Mouse (Mus musculus) intestine, embryonic 16.5 days (tissue): Measurements from ENCODE around the gene Gm6803. TPM values are rescaled to one million over a fixed set of nuclear protein-coding genes. Genes with fewer than 3 reads are reported as not detected.
"Not testable (repeated sequence)": the region's sequence is repeated elsewhere in the genome, so short reads cannot be mapped to it uniquely, and the experiment has no call there.

Experiments
- ATAC-seq: fragments of 200-750 bp; cut with Nextera tagmentation; 2 replicates; pipeline ENCODE4 v1.8.0; 2017; ENCODE audit warnings: moderate TSS enrichment, moderate library complexity
- H3K27ac ChIP-seq: fragments of 300-500 bp; sonication (generic); 2 replicates; pipeline ENCODE4 v1.5.1; 2014; ENCODE audit warnings: mild to moderate bottlenecking, low read length
- H3K27me3 ChIP-seq: fragments of 300-500 bp; sonication (generic); replicated peaks from 2 replicates; pipeline ENCODE4 v1.6.1; 2014; ENCODE audit warnings: low read length, control low read depth, mixed read lengths; ENCODE audit not compliant: control insufficient read depth, insufficient read depth
- H3K36me3 ChIP-seq: fragments of 300-500 bp; sonication (generic); 2 replicates; pipeline ENCODE4 v1.6.1; 2014; ENCODE audit warnings: low read length, control low read depth; ENCODE audit not compliant: control insufficient read depth, insufficient read depth
- H3K4me1 ChIP-seq: fragments of 300-500 bp; sonication (generic); 2 replicates; pipeline ENCODE4 v1.6.1; 2014; ENCODE audit warnings: low read length, control low read depth, mixed read lengths; ENCODE audit not compliant: control insufficient read depth, insufficient read depth
- H3K4me2 ChIP-seq: fragments of 300-500 bp; sonication (generic); 2 replicates; pipeline ENCODE4 v1.6.1; 2014; ENCODE audit warnings: low read depth, low read length, control low read depth
- H3K4me3 ChIP-seq: fragments of 300-500 bp; sonication (generic); 2 replicates; pipeline ENCODE4 v1.5.1; 2014; ENCODE audit warnings: mild to moderate bottlenecking, low read length
- H3K9ac ChIP-seq: fragments of 300-500 bp; sonication (generic); 2 replicates; pipeline ENCODE4 v1.6.1; 2014; ENCODE audit warnings: low read depth, low read length
- H3K9me3 ChIP-seq: fragments of 300-500 bp; sonication (generic); 2 replicates; pipeline ENCODE4 v1.6.1; 2016; ENCODE audit warnings: low read length, control low read depth; ENCODE audit not compliant: control insufficient read depth
- WGBS: fragments of 180-500 bp; shearing (Covaris S2); extraction: QIAGEN DNeasy Blood & Tissue Kit; methylation state at CpG from one replicate; pipeline ENCODE4 v1.1.7; 2014; 5-methylcytosine and 5-hydroxymethylcytosine counted together
- polyA plus RNA-seq: library from polyadenylated mRNA; unstranded; fragments of >200 nt; fragmentation: Nextera tagmentation; extraction: Ambion mirVana; gene quantifications from 2 replicates; pipeline ENCODE4 v1.2.1, GENCODE M21; 2015

Gm6803 gene
- not detected in 2 replicates for polyA plus RNA-seq

GRCm38 (mm10) chr12:88018671-88019070 lies at the start of gene Gm6803:
Gm6803 (minus strand) TSS chr12:88018771.
- H3K4me2 ChIP-seq, H3K9me3 ChIP-seq, H3K36me3 ChIP-seq, H3K9ac ChIP-seq, H3K27ac ChIP-seq, H3K27me3 ChIP-seq, H3K4me1 ChIP-seq, ATAC-seq, H3K4me3 ChIP-seq: not testable (repeated sequence)
- WGBS = 70% methylated on average over 1 of the region's 2 CpGs

- not testable (repeated sequence) for H3K27me3 ChIP-seq, H3K27ac ChIP-seq
- WGBS = 61% methylated on average over 1 of the region's 1 CpGs
These were observed 26.7 kb upstream of the Gm6803 start for GRCm38 (mm10) chr12:88045226-88045625.

DNA sequence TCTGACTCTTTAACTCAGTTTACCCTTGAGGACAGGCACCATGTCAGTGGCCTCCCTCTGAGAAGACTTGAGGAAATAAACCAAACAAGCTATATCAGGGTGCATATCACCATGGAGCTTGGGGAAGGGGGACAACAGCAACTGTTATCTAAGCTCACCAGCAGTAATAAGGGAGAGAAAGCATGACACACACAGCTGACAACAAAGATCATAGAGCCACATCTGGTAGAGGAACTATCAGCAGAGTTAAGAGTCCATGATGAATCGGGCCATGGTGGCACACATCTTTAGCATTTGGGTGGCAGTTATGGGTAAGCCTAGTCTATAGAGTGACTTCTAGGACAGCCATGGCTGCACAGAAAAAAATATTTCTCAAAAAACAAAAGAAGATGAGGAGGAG lies 21.1 kb upstream of the Gm6803 start:
- H3K36me3 ChIP-seq, H3K4me2 ChIP-seq, H3K9me3 ChIP-seq, H3K9ac ChIP-seq, H3K4me3 ChIP-seq, H3K27me3 ChIP-seq, H3K4me1 ChIP-seq, ATAC-seq, H3K27ac ChIP-seq: not testable (repeated sequence)
- 85% methylated on average over 1 of the region's 1 CpGs for WGBS

More at GRCm38 (mm10) chr12:88045226-88045625, 26.7 kb upstream of the Gm6803 start:
- not testable (repeated sequence) for H3K36me3 ChIP-seq, H3K4me1 ChIP-seq, H3K4me2 ChIP-seq, ATAC-seq, H3K9me3 ChIP-seq, H3K9ac ChIP-seq, H3K4me3 ChIP-seq

GRCm38 (mm10) chr12:88039062-88039461 lies 20.5 kb upstream of the Gm6803 start:
- not testable (repeated sequence) for H3K4me2 ChIP-seq, ATAC-seq

DNA sequence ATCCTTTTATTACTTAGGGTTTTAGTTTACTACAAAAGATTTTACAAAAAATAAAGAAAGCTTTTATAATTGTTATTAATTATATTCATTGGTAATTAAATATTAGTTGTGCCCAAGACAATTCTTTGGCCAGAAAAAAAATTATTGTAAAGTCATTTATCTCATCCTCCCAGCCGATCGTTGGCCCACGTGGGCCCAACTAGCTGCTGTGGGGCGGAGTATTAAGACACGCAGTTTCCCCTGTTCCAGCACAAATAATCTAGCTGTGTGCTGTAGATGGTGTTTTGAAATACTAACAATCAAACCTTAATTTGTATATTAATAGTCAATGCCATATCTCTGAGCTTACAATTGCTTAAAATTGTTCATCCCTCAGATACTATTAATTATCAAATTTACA lies 13.7 kb upstream of the Gm6803 start:
- H3K9ac ChIP-seq, ATAC-seq, H3K36me3 ChIP-seq, H3K9me3 ChIP-seq, H3K27ac ChIP-seq, H3K27me3 ChIP-seq, H3K4me1 ChIP-seq, H3K4me2 ChIP-seq, H3K4me3 ChIP-seq: not testable (repeated sequence)
- WGBS = 93% methylated on average over 5 of the region's 5 CpGs

More at GRCm38 (mm10) chr12:88039062-88039461, 20.5 kb upstream of the Gm6803 start:
- H3K9ac ChIP-seq, H3K4me1 ChIP-seq, H3K36me3 ChIP-seq, H3K27ac ChIP-seq, H3K9me3 ChIP-seq, H3K4me3 ChIP-seq, H3K27me3 ChIP-seq: not testable (repeated sequence)

DNA sequence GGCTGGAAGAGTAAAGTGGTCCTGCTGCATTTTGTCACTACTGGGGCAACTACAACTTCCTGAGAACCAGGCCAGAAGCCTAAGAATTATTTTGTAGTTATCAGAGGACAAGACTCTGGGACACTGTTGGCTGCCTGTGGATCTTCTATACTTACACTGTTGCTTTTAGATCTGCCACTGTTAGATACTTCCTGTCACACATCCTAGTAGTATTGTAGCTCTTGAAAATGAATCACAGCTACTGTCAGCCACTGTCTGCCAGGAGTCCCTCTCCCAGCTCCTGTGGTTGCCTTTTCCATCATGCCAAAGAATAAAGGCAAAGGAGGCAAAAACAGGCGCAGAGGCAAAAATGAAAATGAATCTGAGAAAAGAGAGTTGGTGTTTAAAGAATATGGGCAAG lies 8.1 kb upstream of the Gm6803 start, which contains the start of gene Gm2056:
TSS of gene Gm2056 (plus strand) at position 301 of the 400 bp plus-strand sequence.
- H3K9ac ChIP-seq, ATAC-seq, H3K27me3 ChIP-seq, H3K27ac ChIP-seq, H3K4me3 ChIP-seq, H3K4me1 ChIP-seq, H3K4me2 ChIP-seq, H3K36me3 ChIP-seq, H3K9me3 ChIP-seq: not testable (repeated sequence)
- WGBS = 78% methylated on average over 1 of the region's 1 CpGs

GRCm38 (mm10) chr12:88011548-88011947 lies 7.0 kb downstream of the Gm6803 start, which contains the start of gene Gm2075:
Gm2075 (plus strand) TSS chr12:88011848.
- not testable (repeated sequence) for H3K36me3 ChIP-seq, H3K4me1 ChIP-seq, H3K27ac ChIP-seq, H3K4me3 ChIP-seq, H3K9ac ChIP-seq, H3K4me2 ChIP-seq, H3K9me3 ChIP-seq, ATAC-seq, H3K27me3 ChIP-seq
- WGBS = no CpG with 5 or more reads among the region's 1 CpGs

GRCm38 (mm10) chr12:88004118-88004517 lies 14.5 kb downstream of the Gm6803 start:
- H3K4me1 ChIP-seq, H3K4me2 ChIP-seq, H3K9me3 ChIP-seq, H3K36me3 ChIP-seq, H3K9ac ChIP-seq, ATAC-seq, H3K27ac ChIP-seq, H3K4me3 ChIP-seq, H3K27me3 ChIP-seq: not testable (repeated sequence)
- WGBS = 58% methylated on average over 3 of the region's 3 CpGs

DNA sequence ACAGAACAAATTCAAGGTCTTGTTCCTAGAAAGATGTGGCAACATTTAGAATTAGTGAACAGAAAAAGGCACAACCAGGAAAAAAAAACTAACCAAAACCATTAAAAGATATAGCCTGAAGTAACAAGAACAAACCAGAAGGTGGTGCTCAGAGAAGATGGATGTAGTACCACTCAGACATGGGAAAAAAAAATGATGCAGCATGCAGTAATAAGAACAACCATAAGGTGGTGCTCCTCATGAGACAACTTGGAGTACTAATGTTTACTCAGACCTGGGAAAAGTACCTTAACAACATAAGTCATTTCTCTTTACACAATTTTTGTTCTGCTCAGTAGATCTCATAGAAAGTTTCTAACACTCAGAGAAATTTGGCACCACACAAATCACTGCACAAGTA lies 34.6 kb downstream of the Gm6803 start:
- H3K36me3 ChIP-seq, H3K4me2 ChIP-seq, ATAC-seq: not testable (repeated sequence)

More for the DNA sequence above, 34.6 kb downstream of the Gm6803 start:
- H3K9me3 ChIP-seq, H3K27me3 ChIP-seq, H3K4me3 ChIP-seq, H3K9ac ChIP-seq, H3K27ac ChIP-seq, H3K4me1 ChIP-seq: not testable (repeated sequence)
